Mouse (Mus musculus) cerebellum, adult (tissue): ENCODE measurements around the gene Drg1.
"Not testable (repeated sequence)": the region's sequence is repeated elsewhere in the genome, so short reads cannot be mapped to it uniquely, and the experiment has no call there.

Experiments used
- ATAC-seq: cut with Nextera tagmentation; 2 replicates; pipeline ENCODE4 v1.9.2; 2017; ENCODE audit warnings: mild to moderate bottlenecking, moderate library complexity, mixed read lengths; ENCODE audit not compliant: insufficient number of reproducible peaks, low FRiP score, low TSS enrichment

Drg1 gene

GRCm38 (mm10) chr11:3145359-3146165 is 120.7 kb downstream of the Drg1 start:
- ATAC-seq = not testable (repeated sequence)

DNA sequence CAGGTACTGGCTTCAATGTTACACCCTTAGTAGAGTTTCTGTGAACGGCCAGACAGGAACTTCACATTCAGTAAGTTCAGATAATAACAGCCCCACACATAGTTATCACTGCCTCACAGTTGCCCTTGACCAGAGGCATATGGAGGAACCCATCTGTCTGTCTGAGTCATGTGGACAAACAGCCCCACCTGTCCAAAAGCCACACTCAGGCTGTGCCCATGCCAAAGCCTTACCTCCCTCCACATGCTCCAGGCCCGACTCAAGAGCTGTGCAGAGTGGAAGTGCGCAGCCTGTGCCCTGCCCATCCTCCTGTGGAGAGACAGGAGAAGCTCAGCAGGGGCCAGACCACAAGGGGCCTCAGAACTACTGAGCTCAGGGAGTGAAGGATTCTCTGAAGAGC is 122.2 kb downstream of the Drg1 start:
- ATAC-seq = not testable (repeated sequence)

DNA sequence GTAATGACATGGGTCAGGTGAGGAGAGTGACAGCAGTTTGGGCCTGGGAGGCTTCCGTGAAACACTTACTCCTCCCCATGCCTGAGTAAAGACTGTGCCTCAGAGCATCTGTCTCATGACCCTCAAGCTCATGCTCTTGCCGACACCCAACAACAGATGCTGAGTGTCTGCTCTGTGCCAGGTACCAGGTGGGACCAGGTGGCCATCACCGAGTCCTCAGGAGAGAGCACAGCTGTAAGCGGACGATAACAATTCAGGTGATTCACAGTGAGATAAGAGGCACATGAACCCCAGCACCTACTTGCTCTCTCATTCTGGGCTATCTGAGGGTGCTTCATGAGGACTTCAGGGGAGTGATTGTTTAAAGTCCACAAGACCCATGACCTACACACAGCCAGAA is 123.8 kb downstream of the Drg1 start:
- ATAC-seq = peak; percentile 9

DNA sequence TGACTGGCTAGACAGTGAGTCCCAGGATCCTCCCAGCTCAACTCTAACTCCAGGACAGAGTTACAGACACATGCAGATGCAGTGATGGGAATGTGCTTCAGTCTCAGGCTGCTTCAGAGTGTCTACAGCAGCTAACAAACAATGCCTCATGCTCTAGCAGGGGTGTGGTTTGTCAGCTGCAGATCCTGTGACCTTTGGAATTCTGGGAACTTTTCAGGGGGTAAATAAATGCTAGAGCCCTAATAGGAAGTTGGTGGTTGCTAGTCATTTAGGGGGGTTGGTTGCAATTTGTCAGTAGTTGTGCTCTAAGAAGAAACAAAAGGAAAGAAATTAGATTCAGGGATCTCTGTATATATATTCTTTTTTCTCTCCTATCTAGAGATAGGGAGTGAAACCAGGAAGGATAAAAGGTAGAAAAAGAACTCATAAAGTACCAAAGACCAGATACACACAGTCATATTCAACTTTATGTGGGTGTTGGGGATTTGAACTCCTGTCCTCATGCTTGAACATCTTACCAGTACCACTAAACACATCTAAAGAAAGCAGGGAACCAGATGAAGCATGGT is 125.2 kb downstream of the Drg1 start:
- not testable (repeated sequence) for ATAC-seq

DNA sequence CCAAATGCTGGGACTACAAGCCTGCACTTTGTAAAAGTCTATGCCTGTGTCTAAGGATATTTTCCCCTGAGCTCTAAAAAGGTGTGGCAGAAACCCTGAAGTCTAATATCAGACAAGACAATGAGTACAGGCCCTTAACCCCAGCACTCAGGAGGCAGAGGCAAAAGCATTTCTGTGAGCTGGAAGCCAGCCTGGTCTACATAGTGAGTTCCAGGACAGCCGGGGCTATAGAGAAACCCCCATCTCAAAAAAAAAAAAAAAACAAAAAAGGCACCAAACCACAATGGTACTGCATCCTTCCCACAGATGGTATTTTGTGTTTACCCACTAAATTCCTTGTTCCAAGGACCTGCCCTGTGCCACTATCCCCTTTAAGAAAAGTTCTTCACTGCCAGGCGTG is 127.9 kb downstream of the Drg1 start:
- ATAC-seq = not testable (repeated sequence)
